Mouse (Mus musculus): Measurements from ENCODE around the gene Krtap5-2.
"Not testable (repeated sequence)": the region's sequence is repeated elsewhere in the genome, so short reads cannot be mapped to it uniquely, and the experiment has no call there.

Krtap5-2 gene

DNA sequence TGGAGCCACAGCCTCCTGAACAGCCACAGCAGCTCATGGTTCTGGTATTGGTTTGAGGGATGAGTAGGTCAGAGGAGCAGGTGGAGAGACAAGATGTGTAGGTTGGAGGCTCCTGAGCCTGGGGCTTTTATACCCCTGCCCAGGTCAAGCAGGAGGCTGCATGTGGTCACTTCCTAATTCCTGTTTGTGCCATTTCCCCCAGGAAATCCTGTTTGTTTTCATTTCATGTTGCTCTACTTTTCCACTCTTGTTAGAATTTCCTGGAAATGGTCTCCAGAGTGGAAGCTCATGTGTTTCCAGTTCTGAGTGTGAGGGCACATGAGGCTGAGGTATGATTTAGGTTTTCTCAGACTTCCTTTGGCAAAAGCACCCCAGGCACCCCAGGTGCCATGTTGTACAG is at the start of gene Krtap5-2:
Gene Krtap5-2, minus strand, starts transcription at position 101 of the 400 bp plus-strand sequence.
- DNase-seq (ENCODE audit: low spot score): not testable (repeated sequence)

- DNase-seq (ENCODE audit: low spot score): no peak
Measured at GRCm38 (mm10) chr7:142224518-142224917, 48.7 kb upstream of the Krtap5-2 start.

DNA sequence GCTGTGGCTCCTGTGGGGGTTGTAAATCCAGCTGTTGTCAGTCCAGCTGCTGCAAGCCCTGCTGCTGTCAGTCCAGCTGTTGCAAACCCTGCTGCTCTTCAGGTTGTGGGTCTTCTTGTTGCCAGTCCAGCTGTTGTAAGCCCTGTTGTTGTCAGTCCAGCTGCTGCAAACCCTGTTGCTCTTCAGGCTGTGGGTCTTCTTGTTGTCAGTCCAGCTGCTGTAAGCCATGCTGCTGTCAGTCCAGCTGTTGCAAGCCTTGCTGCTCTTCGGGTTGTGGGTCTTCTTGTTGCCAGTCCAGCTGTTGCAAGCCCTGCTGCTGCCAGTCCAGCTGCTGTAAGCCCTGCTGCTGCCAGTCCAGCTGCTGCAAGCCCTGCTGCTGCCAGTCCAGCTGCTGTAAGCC is 36.3 kb upstream of the Krtap5-2 start:
- not testable (repeated sequence) for DNase-seq (ENCODE audit: low spot score)

- DNase-seq (ENCODE audit: low spot score): no peak
Measured at GRCm38 (mm10) chr7:142211559-142211958, 35.8 kb upstream of the Krtap5-2 start, which contains the start of gene Gm7579. Gene Gm7579, plus strand, starts transcription at chr7:142211859.

DNA sequence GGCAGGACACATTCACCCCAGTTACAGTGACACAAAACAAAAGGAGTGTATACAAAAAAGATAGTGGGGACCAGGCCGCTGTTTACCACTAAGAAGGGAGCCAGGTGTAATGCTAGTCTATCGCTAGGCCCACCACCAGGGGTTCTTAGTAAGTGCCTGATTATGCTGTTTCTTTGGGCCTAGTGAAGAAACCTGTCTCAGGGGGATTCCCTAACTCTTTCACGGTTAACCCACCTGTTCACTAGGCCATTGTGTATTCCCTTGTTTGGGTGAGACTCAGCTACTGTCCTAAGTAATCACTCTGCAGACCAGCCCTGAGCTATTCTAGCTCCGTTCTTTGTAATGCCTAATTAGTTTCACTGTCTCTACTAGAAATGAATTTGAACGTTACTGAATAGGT is 31.1 kb upstream of the Krtap5-2 start:
- not testable (repeated sequence) for DNase-seq (ENCODE audit: low spot score)

GRCm38 (mm10) chr7:142205488-142205887 is 29.7 kb upstream of the Krtap5-2 start:
- DNase-seq (ENCODE audit: low spot score): no peak

GRCm38 (mm10) chr7:142201064-142201463 is 25.3 kb upstream of the Krtap5-2 start, which contains the start of gene Krtap5-3:
Gene Krtap5-3, plus strand, starts transcription at chr7:142201364.
- no peak for DNase-seq (ENCODE audit: low spot score)

GRCm38 (mm10) chr7:142198748-142199147 is 22.9 kb upstream of the Krtap5-2 start:
- no peak for DNase-seq (ENCODE audit: low spot score)

GRCm38 (mm10) chr7:142190289-142190688 is 14.5 kb upstream of the Krtap5-2 start, which contains the start of gene Gm10153:
Gene Gm10153, minus strand, starts transcription at chr7:142190389.
- no peak for DNase-seq (ENCODE audit: low spot score)

DNA sequence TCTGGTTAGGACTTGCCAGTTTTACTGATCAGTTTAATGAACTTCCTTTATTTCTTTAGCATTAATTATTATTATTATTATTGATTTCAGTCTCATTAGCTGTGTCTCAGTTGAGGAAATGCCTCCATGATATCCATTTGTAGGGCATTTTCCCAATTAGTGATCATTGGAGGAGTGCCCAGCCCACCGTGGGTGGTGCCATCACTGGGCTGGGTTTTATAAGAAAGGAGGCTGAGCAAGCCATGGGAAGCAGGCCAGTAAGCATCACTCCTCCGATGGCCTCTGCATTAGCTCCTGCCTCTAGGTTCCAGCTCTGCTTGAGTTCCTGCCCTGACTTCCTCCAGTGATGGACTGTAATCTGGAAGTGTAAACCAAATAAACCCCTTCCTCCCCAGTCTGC is 12.4 kb upstream of the Krtap5-2 start:
- no peak for DNase-seq (ENCODE audit: low spot score)

GRCm38 (mm10) chr7:142181021-142181420 is 5.2 kb upstream of the Krtap5-2 start:
- DNase-seq (ENCODE audit: low spot score): no peak

GRCm38 (mm10) chr7:142178685-142179084 is 2.9 kb upstream of the Krtap5-2 start:
- no peak for DNase-seq (ENCODE audit: low spot score)

- peak; percentile 22 for DNase-seq (ENCODE audit: low spot score)
Measured at GRCm38 (mm10) chr7:142169836-142170235, 6.0 kb downstream of the Krtap5-2 start.

DNA sequence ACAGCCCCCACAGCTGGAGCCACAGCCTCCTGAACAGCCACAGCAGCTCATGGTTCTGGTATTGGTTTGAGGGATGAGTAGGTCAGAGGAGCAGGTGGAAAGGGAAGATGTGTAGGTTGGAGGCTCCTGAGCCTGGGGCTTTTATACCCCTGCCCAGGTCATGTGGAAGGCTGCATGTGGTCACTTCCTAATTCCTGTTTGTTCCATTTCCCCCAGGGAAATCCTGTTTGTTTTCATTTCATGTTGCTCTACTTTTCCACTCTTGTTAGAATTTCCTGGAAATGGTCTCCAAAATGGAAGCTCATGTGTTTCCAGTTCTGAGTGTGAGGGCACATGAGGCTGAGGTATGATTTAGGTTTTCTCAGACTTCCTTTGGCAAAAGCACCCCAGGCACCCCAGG is 10.2 kb downstream of the Krtap5-2 start, which contains the start of gene Gm4553:
Gene Gm4553, minus strand, starts transcription at position 101 of the 400 bp plus-strand sequence.
- DNase-seq (ENCODE audit: low spot score): not testable (repeated sequence)

DNA sequence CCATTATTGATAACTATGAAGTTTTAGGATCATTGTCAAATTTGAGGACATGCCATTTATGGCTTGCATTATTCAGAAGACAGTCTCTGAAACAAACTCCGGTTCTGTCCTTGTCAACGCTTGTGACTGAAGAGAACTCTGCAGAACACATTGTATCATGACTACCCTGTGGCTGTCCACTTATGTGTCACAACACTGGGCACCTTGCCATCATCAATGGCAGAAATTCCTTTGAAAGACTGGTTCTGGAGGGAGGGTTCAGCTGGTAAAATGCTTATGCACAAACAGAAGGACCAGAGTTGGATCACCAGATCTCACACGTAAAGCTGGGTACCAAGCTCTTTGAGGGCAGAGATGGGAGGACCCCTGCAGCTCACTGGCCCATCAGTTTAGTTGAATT is 16.4 kb downstream of the Krtap5-2 start:
- no peak for DNase-seq (ENCODE audit: low spot score)

- not testable (repeated sequence) for DNase-seq (ENCODE audit: low spot score)
Measured at GRCm38 (mm10) chr7:142157013-142157412, 18.8 kb downstream of the Krtap5-2 start, which contains the start of gene Gm29735. Gene Gm29735, minus strand, starts transcription at chr7:142157113.

DNA sequence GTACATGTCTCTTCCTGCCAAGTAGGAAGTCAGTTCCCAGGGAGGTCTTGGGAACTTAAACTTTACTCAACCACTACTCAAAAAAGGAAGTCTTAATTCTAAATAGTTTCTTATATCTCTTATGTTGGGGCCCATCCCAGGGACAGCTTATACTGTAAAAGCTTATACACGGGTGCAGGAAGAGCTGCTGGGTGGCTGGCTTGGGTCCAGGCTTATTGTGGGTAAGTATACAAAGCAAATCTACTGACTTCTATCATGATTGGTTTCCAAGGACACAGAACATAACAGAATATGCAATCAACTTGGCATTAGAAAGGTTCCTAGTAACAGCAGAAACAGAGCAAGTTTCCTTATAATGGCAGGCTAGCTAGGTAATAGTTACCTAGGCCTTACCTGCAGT is 20.5 kb downstream of the Krtap5-2 start:
- DNase-seq (ENCODE audit: low spot score): no peak

GRCm38 (mm10) chr7:142152191-142152590 is 23.6 kb downstream of the Krtap5-2 start:
- no peak for DNase-seq (ENCODE audit: low spot score)

- DNase-seq (ENCODE audit: low spot score): no peak
Measured at GRCm38 (mm10) chr7:142148633-142149032, 27.2 kb downstream of the Krtap5-2 start.

- peak; percentile 54 for DNase-seq (ENCODE audit: low spot score)
Measured at GRCm38 (mm10) chr7:142146033-142146432, 29.8 kb downstream of the Krtap5-2 start.

DNA sequence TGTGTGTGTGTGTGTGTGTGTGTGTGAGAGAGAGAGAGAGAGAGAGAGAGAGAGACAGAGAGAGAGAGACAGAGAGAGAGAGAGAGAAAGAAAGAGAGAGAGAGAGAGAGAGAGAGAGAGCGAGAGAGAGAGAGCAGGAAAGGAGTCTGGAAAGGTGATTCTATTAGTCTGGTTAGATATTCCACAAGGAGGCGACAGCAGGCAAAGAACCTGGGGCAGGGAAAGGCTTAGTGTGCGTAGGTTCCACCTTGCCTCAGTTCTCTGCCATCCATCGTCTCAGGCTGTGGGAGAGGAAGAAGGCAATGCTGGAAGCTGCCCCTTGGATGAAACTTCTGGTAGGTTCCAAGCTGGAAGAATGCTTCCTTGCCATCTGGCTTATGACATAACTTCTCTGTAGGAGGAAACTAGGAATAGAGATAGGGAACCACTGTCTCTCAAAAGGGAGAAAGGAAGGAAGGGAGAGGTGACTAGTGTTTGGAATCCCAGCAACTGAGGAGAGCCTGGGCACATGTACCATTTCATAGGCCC is 30.3 kb downstream of the Krtap5-2 start:
- no peak for DNase-seq (ENCODE audit: low spot score)

DNA sequence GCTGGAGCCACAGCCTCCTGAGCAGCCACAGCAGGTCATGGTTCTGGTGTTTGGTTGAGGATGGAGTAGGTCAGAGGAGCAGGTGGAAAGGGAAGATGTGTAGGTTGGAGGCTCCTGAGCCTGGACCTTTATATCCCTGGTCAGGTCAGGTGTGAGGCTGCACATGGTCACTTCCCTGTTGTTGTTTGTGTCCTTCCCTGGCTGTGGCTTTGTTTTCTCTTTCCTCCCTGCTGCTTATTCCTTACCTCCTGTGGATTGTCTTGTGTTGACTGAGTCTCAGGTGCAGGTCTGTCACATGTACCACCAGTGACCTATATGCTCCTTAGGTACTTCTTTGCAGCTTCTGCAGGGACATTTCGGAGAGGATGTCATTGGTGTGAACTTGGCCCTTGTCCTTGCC is 31.3 kb downstream of the Krtap5-2 start, which contains the start of gene Gm45337:
Gene Gm45337, minus strand, starts transcription at position 101 of the 400 bp plus-strand sequence.
- no peak for DNase-seq (ENCODE audit: low spot score)

DNA sequence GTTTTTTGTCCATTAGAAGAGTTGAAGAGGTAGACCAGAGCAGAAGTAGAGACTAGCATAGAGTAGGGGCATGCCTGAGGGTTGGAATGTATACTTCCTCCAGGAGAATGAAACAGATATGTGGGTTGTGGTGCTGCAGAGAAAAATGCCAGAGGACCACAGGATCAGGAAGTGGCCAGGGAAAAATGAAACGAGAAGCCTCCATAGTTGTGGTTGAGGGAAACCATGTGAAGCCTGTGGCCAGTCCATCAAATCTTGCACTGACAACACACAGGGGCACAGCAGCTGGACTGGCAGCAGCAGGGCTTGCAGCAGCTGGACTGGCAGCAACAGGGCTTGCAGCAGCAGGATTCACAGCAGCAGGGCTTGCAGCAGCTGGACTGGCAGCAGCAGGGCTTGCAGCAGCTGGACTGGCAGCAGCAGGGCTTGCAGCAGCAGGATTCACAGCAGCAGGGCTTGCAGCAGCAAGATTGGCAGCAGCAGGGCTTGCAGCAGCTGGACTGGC is 32.2 kb downstream of the Krtap5-2 start:
- not testable (repeated sequence) for DNase-seq (ENCODE audit: low spot score)

GRCm38 (mm10) chr7:142140696-142141095 is 35.1 kb downstream of the Krtap5-2 start:
- DNase-seq (ENCODE audit: low spot score): no peak

Measured in adipocyte (in vitro differentiated cells).